Mouse (Mus musculus): ENCODE data around the gene Ehbp1.

Gene Ehbp1

GRCm38 (mm10) chr11:22190576-22190975, 151.5 kb downstream of the Ehbp1 start:
- no peak for DNase-seq

DNA sequence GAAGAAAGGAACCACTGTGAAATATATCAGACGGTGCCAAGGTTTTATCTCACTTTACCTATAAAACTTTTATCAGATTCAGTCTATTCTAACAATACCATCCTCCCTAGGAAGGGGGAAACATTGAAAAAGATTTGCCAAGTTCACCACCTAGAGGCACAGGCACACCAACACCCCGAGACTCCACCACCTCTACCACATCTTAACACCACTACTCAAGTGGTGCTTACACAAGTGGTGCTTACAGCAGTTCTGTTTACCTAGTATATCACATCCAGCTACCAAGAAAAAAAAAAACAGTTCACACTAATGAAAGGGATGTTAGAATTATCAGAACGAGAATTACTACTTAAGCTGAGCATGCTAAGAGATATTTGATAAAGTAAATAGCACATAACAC, 152.1 kb downstream of the Ehbp1 start:
- DNase-seq, result no peak

- DNase-seq, result no peak
These were observed 160.3 kb downstream of the Ehbp1 start for GRCm38 (mm10) chr11:22181530-22182501.

DNA sequence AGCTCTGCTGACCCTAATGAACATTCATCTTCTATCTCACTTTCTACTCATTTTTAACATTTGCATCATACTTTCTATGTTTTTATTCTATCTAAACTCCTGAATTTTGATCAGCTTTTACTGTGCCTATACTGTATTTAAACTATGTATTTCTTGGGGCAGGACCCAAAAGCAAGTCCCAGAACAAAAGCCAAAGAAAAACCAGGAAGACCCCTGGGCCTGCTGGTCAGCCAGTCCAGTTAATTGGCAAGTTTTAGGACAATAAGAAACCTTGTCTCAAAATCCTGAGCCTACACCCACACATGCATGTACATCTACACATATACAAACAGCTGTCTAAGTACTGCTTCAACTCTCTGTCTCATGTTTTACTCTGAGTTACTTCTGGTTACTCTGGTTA, 161.9 kb downstream of the Ehbp1 start:
- no peak for DNase-seq

GRCm38 (mm10) chr11:22178569-22178968, 163.5 kb downstream of the Ehbp1 start:
- DNase-seq, result no peak

DNA sequence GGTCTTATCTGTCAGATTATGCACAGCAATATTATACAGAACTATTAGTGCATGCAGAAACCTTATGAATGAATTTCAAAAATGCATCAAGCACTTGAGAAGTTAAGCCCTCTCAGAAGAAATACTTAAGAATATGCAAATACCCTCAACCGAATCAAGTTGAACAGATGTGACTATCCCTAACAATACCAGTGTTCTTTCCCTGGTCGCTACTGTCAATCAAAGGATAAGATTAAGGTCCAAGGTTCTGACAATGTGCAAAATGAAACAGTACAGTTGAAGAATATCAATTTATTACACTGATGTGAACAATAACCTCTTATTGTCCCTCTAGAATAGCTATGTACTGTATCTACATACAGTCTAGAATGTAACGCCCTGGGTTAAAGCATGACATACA, 167.8 kb downstream of the Ehbp1 start:
- DNase-seq, result no peak

- no peak for DNase-seq
These were observed 171.0 kb downstream of the Ehbp1 start for GRCm38 (mm10) chr11:22170962-22171638.

GRCm38 (mm10) chr11:22157882-22158281, 184.2 kb downstream of the Ehbp1 start:
- no peak for DNase-seq

GRCm38 (mm10) chr11:22156182-22156581, 185.9 kb downstream of the Ehbp1 start:
- DNase-seq, result no peak

DNA sequence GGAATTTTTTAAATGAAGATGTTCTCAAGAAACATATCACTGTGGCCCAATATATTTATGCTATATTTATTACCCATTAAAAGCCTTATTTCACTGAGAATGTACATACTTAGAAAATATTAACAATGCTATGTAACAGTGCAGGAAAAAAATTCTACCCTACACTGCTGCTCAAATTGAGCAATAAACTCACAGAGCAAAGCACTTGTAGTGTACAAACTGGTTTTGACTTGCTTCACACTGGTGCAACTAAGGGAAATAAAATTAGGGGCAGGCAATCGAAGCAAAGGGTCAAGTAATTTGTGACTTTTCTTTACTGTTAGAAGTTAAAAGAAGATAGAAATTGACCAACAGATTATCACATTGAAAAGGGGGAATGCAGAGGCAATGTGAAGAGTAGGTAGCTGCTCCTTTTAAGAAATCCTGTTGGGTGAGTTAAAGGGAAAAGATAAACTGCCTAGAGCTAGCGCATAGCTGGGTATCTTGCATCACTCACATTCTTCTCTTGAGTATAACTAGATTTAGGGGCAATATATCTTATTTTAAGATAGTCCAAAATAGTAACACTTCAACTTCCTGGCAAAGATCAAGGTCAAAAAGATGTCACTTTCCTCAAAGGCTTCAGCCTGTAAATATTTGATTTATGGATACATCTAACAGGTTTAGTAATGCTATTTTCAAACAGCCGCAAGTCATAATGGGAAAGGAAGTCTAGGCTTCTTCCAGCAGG, 186.6 kb downstream of the Ehbp1 start:
- no peak for DNase-seq

DNA sequence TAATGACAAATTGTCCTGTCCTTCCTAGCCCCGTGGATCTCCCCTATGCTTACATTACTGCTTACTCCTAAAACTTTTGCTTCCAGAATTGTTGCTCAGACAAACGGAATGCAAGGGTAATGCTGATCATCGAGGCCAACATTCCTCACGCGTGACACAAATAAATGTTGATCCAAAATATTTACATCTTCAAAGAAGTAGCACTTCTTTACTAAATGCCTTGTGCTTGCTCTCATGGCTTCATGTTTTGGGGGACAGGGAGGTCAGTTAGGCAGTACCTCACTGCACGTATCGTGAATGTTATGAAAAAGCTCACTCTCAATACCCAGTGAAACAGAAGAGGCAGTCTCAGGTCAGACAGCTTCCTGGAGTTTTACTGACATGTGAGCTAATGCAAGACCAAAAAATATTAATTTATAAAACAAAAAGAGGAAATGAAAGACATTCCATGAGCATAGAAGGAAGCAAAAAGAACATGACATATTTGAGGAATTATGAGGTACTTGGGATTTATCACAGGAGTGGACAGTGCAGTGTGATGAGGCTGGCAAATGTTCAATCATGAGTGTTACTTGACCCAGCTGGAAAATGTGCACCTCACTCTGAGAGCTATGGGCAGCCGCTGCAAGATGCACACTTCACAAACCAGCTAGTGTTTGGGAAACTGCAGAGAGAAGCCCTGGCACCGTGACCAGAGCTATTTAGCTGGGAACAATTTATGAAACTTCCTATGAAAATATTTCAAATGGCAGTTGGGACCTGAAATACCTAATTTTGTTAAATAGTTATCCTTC, 187.4 kb downstream of the Ehbp1 start:
- no peak for DNase-seq

- no peak for DNase-seq
These were observed 201.4 kb downstream of the Ehbp1 start for GRCm38 (mm10) chr11:22140737-22141136.

DNA sequence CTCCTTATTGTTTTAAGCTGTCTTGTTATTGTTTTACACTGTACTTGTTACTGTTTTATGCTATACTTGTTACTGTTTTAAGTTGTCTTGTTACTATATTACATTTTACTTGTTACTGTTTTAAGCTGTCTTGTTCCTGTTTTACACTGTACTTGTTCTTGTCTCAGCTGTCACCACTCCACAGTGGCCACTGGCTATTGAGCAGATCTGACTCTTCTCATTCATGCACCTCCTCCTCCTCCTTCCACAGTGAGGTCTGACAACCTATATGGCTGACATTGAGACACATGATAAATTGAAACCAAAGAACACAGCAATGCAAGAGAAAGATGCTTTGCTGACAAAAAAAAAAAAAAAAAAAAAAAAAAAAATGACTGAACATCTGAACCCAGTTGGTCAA, 203.6 kb downstream of the Ehbp1 start:
- DNase-seq, result no peak

DNA sequence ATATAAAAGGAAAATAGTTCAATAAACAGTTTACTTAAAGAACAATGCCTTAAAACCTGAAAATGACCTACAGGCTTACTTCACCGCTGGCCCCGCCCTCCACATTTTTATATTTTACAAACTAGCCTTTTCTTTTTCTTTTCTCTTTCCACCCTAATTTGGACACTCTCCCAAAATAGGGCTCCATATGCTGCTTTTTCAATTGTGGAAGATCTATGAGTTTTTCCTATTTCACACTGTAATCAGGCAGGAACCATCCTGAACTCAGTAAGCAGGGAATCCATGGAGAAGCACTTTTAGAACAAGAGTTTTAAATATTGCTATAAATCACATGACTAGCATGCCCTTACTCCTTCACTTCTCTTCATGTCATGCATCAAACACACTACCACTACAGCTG, 216.9 kb downstream of the Ehbp1 start:
- DNase-seq, result no peak

- no peak for DNase-seq
These were observed 223.2 kb downstream of the Ehbp1 start for GRCm38 (mm10) chr11:22118853-22119252.

DNA sequence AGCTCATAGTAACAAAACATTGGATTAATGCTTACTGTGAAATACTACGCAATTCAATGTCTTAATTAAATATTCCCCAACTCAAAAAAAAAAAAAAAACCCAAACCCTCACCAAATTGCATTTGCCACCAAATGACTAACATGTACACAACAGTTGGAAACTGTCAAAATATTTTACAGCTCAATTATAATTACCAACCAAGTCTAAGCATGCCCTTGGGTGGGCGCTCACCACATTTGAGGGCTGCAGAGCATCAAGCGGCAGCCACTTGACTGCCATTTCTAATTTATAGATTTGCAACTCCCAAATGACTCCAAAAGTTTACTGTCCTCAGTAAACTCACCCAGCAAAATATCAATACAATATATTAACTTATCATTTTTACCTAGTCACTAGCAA, 229.9 kb downstream of the Ehbp1 start:
- DNase-seq, result no peak

DNA sequence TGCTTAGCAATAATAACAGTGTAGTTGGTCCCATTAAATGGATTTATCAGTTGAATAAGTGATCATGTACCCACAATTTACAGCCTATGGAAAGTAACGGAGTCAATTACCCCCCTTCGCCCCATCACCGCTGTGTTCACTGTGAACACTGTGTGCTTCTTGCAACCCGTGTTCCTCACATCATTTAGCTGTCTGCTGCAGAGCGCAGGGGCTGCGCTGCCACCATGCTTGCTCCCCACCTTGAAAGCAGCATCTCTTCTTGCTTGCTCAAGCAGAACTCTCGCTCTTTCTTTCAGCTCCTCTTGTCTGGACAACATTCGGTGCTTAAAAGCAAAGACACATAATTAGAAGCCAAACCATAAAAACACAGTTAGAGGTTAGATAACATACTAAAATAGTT, 252.7 kb downstream of the Ehbp1 start:
- no peak for DNase-seq

DNA sequence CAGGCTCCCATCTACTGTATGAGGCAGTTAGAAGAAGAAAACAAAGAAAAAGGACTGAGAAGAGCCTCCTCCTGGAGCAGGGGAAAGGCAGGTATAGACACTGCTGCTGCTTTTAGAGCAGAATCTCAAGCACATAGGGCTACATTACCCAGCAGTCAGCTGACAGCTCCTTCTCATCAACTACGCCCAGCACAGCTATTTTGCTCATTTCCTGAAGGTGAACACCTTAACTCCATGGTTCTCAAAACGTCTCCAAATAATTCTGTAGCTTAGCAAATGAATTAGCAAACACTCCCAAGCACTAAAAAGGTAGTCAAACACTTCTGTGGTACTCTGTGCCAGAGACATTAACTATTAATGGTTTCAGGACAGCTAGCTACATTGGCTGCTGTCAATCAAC, 278.7 kb downstream of the Ehbp1 start:
- no peak for DNase-seq

- no peak for DNase-seq
These were observed 280.4 kb downstream of the Ehbp1 start for GRCm38 (mm10) chr11:22061660-22062059.

GRCm38 (mm10) chr11:22057538-22057937, 284.6 kb downstream of the Ehbp1 start:
- no peak for DNase-seq

DNA sequence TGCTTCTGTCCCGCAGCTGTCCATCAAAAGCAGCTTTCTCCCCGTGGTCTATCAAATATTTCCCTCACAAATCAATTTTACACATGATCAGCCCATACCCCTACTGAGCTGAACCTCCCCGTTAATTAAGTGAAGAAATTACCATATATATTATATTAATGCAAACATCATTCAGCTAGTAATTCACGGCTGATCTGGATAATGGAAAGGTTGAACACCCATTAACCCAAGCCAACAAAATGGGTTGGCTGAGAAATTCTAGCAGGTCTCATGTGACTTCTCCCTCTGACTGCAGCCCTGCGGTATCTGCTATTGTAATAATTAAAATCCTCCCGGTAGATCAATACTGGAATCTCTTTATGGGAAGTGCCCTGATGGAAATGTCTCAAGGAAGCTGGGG, 286.2 kb downstream of the Ehbp1 start:
- no peak for DNase-seq

GRCm38 (mm10) chr11:22053034-22053668, 288.9 kb downstream of the Ehbp1 start:
- no peak for DNase-seq
